ENCODE assay signal across 12 mouse cellular contexts in genomic region chr8:124393927-124394326, GRCm38 (mm10). TPM values are rescaled to one million over a fixed set of nuclear protein-coding genes. Genes with fewer than 3 reads are reported as not detected.
DNase-seq lines count a peak whose midpoint lies in the region; TF ChIP-seq lines count a peak whose summit lies in the region.
"Had no signal": no experiment of that assay in that cellular context is flagged by ENCODE, and none has a peak within 500 bp of the region (broad histone marks: within the 10 kb centered on the region; RNA-seq: fewer than 3 reads in every experiment).

No protein-coding gene starts in this region.

- TF ChIP-seq CTCF in layer of hippocampus, adult 2 months (conservative IDR thresholded peaks at IDR 0.05): peak; percentile 76

- no peak for DNase-seq in layer of hippocampus, adult 2 months (ENCODE audit: low spot score in 2 of 2)
- no peak for DNase-seq in layer of hippocampus, adult 18-20 months (ENCODE audit: low spot score in 2 of 2)
- DNase-seq in thymus, postnatal 4 days: peak; percentile 42
- no peak for DNase-seq in thymus, adult 18-20 months
- peak; percentile 9 for DNase-seq in c-Kit-negative CD71-positive TER-119-positive erythroid progenitor cells, embryonic 14.5 days (ENCODE audit: low read depth, low spot score)
- no peak for DNase-seq in heart, postnatal 25 days (ENCODE audit: low spot score)
- DNase-seq in adrenal gland, postnatal 4 days (ENCODE audit: low spot score in 2 of 2): no peak
- DNase-seq: cerebellum, adult 9-10 months; thymus, postnatal 25 days had no signal

- peak overlapping the region; percentile 92; the same call in 1 of the 2 replicates for H3K27ac ChIP-seq in layer of hippocampus, adult 2 months
- H3K27ac ChIP-seq: hindbrain, embryonic 10.5 days had no signal

- no peak overlapping the region for H3K4me3 ChIP-seq in layer of hippocampus, adult 2 months
- H3K4me3 ChIP-seq: erythroblast, embryonic 14.5 days; hindbrain, embryonic 10.5 days; lung, embryonic 15.5 days had no signal

- intact Hi-C loops in heart, postnatal 25 days (cut with DNase I): loop anchor here (10.0 kb wide), 1 partner anchor 281 kb away; no protein-coding TSS in a partner anchor

RNA-seq across cellular contexts. Expression of gene Pgbd5, which starts 45.5 kb away (rescaled TPM):
- 100 to 1,000 TPM; 291 to 304 TPM for total RNA-seq in layer of hippocampus, adult 2 months (2021)
- total RNA-seq in layer of hippocampus, adult 18-20 months (2021): 100 to 1,000 TPM; 272 to 273 TPM
- 1 to 10 TPM; 1.1 to 1.3 TPM for total RNA-seq in heart, postnatal 25 days (2021)
- 1 to 10 TPM; 9.1 to 9.5 TPM for total RNA-seq in adrenal gland, postnatal 4 days (2021)

Comparison
In these comparisons a context has a peak if more than half of its experiments do, and no peak if none do; other contexts are left out.
1. DNase-seq: peak in thymus, postnatal 4 days (single experiment) and c-Kit-negative CD71-positive TER-119-positive erythroid progenitor cells, embryonic 14.5 days (single experiment); none in layer of hippocampus, adult 2 months (0 of 2), layer of hippocampus, adult 18-20 months (0 of 2), thymus, adult 18-20 months (0 of 2), heart, postnatal 25 days (single experiment) and adrenal gland, postnatal 4 days (0 of 2).
2. RNA of gene Pgbd5, which starts 45.5 kb away (total RNA-seq): 291 to 304 TPM in layer of hippocampus, adult 2 months and 272 to 273 TPM in layer of hippocampus, adult 18-20 months; 9.1 to 9.5 TPM in adrenal gland, postnatal 4 days and 1.1 to 1.3 TPM in heart, postnatal 25 days; every median in the first group is over 10 times any median in the second.